Mouse (Mus musculus): ENCODE results near the gene Tjp3.

Gene Tjp3

GRCm38 (mm10) chr10:81265540-81265939 is 25.8 kb downstream of the Tjp3 start:
- DNase-seq = peak; percentile 74

GRCm38 (mm10) chr10:81261025-81261424 is 30.4 kb downstream of the Tjp3 start:
- no peak for DNase-seq

- peak; percentile 59 for DNase-seq
Measured at GRCm38 (mm10) chr10:81259225-81259884, 32.0 kb downstream of the Tjp3 start.

- no peak for DNase-seq
Measured at GRCm38 (mm10) chr10:81257158-81258039, 34.0 kb downstream of the Tjp3 start.

GRCm38 (mm10) chr10:81254886-81255285 is 36.5 kb downstream of the Tjp3 start:
- DNase-seq = no peak

GRCm38 (mm10) chr10:81252424-81253419 is 38.7 kb downstream of the Tjp3 start, which contains the start of gene Matk:
TSS of gene Matk (plus strand) at chr10:81252935.
- DNase-seq = no peak

GRCm38 (mm10) chr10:81249442-81249841 is 41.9 kb downstream of the Tjp3 start:
- DNase-seq = no peak

GRCm38 (mm10) chr10:81247804-81248203 is 43.6 kb downstream of the Tjp3 start:
- no peak for DNase-seq

GRCm38 (mm10) chr10:81245166-81245565 is 46.2 kb downstream of the Tjp3 start:
- no peak for DNase-seq

- peak; percentile 82 for DNase-seq
Measured at GRCm38 (mm10) chr10:81244595-81244994, 46.8 kb downstream of the Tjp3 start.

GRCm38 (mm10) chr10:81244146-81244545 is 47.2 kb downstream of the Tjp3 start:
- peak; percentile 35 for DNase-seq

GRCm38 (mm10) chr10:81242021-81242420 is 49.4 kb downstream of the Tjp3 start:
- DNase-seq = no peak

GRCm38 (mm10) chr10:81240876-81241275 is 50.5 kb downstream of the Tjp3 start:
- peak; percentile 54 for DNase-seq

- no peak for DNase-seq
Measured at GRCm38 (mm10) chr10:81238618-81239017, 52.8 kb downstream of the Tjp3 start.

- peak; percentile 30 for DNase-seq
Measured at GRCm38 (mm10) chr10:81236471-81237268, 54.7 kb downstream of the Tjp3 start.

GRCm38 (mm10) chr10:81234206-81234605 is 57.2 kb downstream of the Tjp3 start:
- peak; percentile 36 for DNase-seq

GRCm38 (mm10) chr10:81233226-81233585 is 58.2 kb downstream of the Tjp3 start:
- no peak for DNase-seq

- DNase-seq = peak; percentile 96
Measured at GRCm38 (mm10) chr10:81232580-81233225, 58.7 kb downstream of the Tjp3 start, which contains the start of gene Zfr2. TSS of gene Zfr2 (plus strand) at chr10:81233155.

GRCm38 (mm10) chr10:81231436-81231835 is 59.9 kb downstream of the Tjp3 start:
- DNase-seq = peak; percentile 65

- DNase-seq = peak; percentile 90
Measured at GRCm38 (mm10) chr10:81230438-81231332, 60.7 kb downstream of the Tjp3 start, which contains the start of gene Atcay. TSS of gene Atcay (minus strand) at chr10:81230833.
